Mouse (Mus musculus) C2C12 (cell line): ENCODE data around the gene Itprip.

ENCODE experiments used
- CEBPB ChIP-seq: IDR thresholded peaks from one replicate; pipeline ENCODE4 v1.6.1; 2011; ENCODE audit warnings: low read depth, mild to moderate bottlenecking, control low read depth, moderate library complexity
- CTCF ChIP-seq: IDR thresholded peaks from one replicate; pipeline ENCODE4 v1.5.1; 2011; ENCODE audit not compliant: control insufficient read depth, insufficient read depth, insufficient read length
- MYOD1 ChIP-seq: IDR thresholded peaks from one replicate; pipeline ENCODE4 v1.6.1; 2011; ENCODE audit warnings: low read depth; ENCODE audit not compliant: control insufficient read depth, insufficient read length
- MYOG ChIP-seq: IDR thresholded peaks from one replicate; pipeline ENCODE4 v1.6.1; 2011; ENCODE audit not compliant: control insufficient read depth, insufficient read length; ENCODE audit errors: extremely low read depth

DNA sequence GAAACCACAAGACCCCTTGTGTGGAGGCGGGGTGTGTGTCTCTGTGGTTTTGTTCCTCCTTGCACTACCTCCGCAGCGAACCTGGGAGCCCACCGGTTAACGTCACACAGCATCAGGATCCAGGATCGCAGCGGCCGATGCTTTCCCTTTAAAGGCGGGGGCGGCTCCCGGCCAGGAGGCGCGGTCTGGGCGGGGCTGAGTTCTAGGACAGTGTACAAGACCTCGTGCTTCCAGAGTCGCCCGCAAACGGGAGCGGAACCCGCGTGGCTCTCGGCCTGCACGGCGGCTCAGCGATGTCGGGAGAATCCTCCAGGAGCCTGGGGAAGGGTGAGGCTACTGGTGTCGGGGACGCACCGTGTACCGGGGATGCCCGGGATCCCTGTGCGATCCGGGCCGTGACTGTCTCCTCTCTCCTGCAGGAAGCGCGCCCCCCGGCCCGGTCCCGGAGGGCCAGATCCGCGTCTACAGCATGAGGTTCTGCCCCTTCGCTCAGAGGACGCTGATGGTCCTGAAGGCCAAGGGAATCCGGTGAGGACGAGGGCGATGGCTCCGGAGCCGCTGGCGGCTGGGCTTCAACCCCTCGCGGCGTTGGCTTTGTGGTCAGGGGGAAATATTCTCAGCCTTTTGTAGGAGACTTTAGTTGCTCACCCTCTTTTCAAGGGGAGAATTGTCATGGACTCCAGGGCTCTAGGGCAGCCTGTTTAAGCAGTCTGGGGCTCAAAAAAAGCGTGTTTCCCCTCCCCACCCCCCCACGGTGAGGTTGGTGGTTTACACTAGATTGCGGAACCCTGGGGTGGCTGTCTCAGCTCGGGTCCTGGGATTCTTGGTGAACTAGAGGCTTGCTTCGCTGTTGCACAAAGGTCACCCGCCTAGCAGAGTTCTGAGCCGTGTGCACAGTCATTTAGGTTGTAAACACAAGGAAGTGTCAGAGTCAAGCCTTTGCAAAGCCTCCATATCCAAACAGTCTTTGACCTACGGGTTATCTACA, 64.0 kb downstream of the Itprip start, which contains the start of gene Gsto1:
- TF ChIP-seq CTCF (no peak), CEBPB (no peak), MYOD1 (no peak), MYOG (no peak)
